Mouse (Mus musculus) brain, embryonic 14.5 days (tissue): Measurements from ENCODE around the gene Prpf4.

Experiments used
- CTCF ChIP-seq: fragments of 200-500 bp; IDR thresholded peaks from 2 replicates; pipeline ENCODE4 v1.5.1; 2012; ENCODE audit warnings: inconsistent platforms, mild to moderate bottlenecking, moderate library complexity, borderline replicate concordance; ENCODE audit not compliant: insufficient read depth, insufficient read length; ENCODE audit errors: extremely low read depth
- POLR2A ChIP-seq: fragments of 200-500 bp; IDR thresholded peaks from 2 replicates; pipeline ENCODE4 v1.6.1; 2012; ENCODE audit warnings: mild to moderate bottlenecking, inconsistent platforms, borderline replicate concordance; ENCODE audit not compliant: poor library complexity, insufficient read depth, insufficient read length, severe bottlenecking; ENCODE audit errors: extremely low read depth

GRCm38 (mm10) chr4:62364299-62364698, 44.3 kb upstream of the Prpf4 start:
- no peak for TF ChIP-seq POLR2A
- no peak for TF ChIP-seq CTCF
